ENCODE assay signal across 9 mouse cellular contexts in genomic region chr10:98744246-98744645, GRCm38 (mm10).
DNase-seq lines count a peak whose midpoint lies in the region; ATAC-seq and TF ChIP-seq lines count a peak whose summit lies in the region.
"Had no signal": no experiment of that assay in that cellular context is flagged by ENCODE, and none has a peak within 500 bp of the region (broad histone marks: within the 10 kb centered on the region; RNA-seq: fewer than 3 reads in every experiment).

No protein-coding gene starts in this region.

- ATAC-seq in kidney, embryonic 16.5 days (ENCODE audit: low FRiP score, low TSS enrichment), result peak; percentile 84
- ATAC-seq in kidney, postnatal 0 days (replicated peaks; ENCODE audit: low FRiP score, low read depth), result peak; percentile 57; the same call in 1 of the 2 replicates
- peak; percentile 99 for ATAC-seq in neutrophil, adult 5-6 weeks (ENCODE audit: extremely low read depth, insufficient number of reproducible peaks, low FRiP score, poor library complexity, severe bottlenecking)
- no peak for ATAC-seq in frontal cortex, adult (ENCODE audit: low TSS enrichment)

- no peaks in the 10 kb centered on the region for H3K27me3 ChIP-seq in kidney, embryonic 16.5 days (ENCODE audit: insufficient read depth, low read length)
- H3K27me3 ChIP-seq in kidney, postnatal 0 days (ENCODE audit: insufficient read depth, low read length), result no peaks in the 10 kb centered on the region
- H3K27me3 ChIP-seq: megakaryocyte, embryonic 14.5 days had no signal

- H3K4me1 ChIP-seq in kidney, embryonic 16.5 days (ENCODE audit: insufficient read depth, low read length), result peaks cover 17% of the 10 kb centered on the region
- 0 out of 2 replicates have a peak, but pooled peaks cover 5% of the 10 kb centered on the region for H3K4me1 ChIP-seq in kidney, postnatal 0 days (replicated peaks; ENCODE audit: insufficient read depth, low read length)

- no peak for DNase-seq in kidney, postnatal 25 days
- peak; percentile 67 for DNase-seq in T-cell, adult 2 months (ENCODE audit: low spot score)
- DNase-seq in kidney, postnatal 0 days (ENCODE audit: low spot score), result peak; percentile 80
- DNase-seq in adrenal gland, adult 18-20 months (ENCODE audit: low spot score in 2 of 2), result no peak
- DNase-seq in layer of hippocampus, adult 9-11 months, result no peak

- no peak for TF ChIP-seq CTCF in kidney, postnatal 0 days (IDR thresholded peaks at IDR 0.05; ENCODE audit: low read depth)

- no peak overlapping the region; the same call in 1 of the 2 replicates for H3K4me2 ChIP-seq in kidney, embryonic 16.5 days (replicated peaks; ENCODE audit: low read depth, low read length)
- no peak overlapping the region for H3K4me2 ChIP-seq in kidney, postnatal 0 days (ENCODE audit: low read length)

- peak overlapping the region; percentile 39; the same call in 1 of the 2 replicates for H3K27ac ChIP-seq in kidney, embryonic 16.5 days (ENCODE audit: low read length)
- H3K27ac ChIP-seq in kidney, postnatal 0 days, result no peak overlapping the region

- H3K9me3 ChIP-seq in kidney, embryonic 16.5 days (ENCODE audit: low read length), result no peaks in the 10 kb centered on the region
- H3K9me3 ChIP-seq in kidney, postnatal 0 days (replicated peaks; ENCODE audit: low read length), result no peaks in the 10 kb centered on the region
- H3K9me3 ChIP-seq: megakaryocyte, embryonic 14.5 days had no signal

- no peak overlapping the region for H3K9ac ChIP-seq in kidney, embryonic 16.5 days (replicated peaks; ENCODE audit: low read length)
- H3K9ac ChIP-seq in kidney, postnatal 0 days (ENCODE audit: low read depth, low read length), result no peak overlapping the region

- no peaks in the 10 kb centered on the region for H3K36me3 ChIP-seq in kidney, embryonic 16.5 days (ENCODE audit: insufficient read depth, low read length)
- H3K36me3 ChIP-seq in kidney, postnatal 0 days (ENCODE audit: insufficient read depth, low read length), result no peaks in the 10 kb centered on the region

- 4% methylated on average over 6 of the region's 6 CpGs for WGBS in kidney, embryonic 16.5 days
- 9% methylated on average over 6 of the region's 6 CpGs for WGBS in kidney, postnatal 0 days

- H3K4me3 ChIP-seq in kidney, embryonic 16.5 days (ENCODE audit: low read length), result no peak overlapping the region
- H3K4me3 ChIP-seq in kidney, postnatal 0 days (replicated peaks; ENCODE audit: low read depth, low read length), result no peak overlapping the region
- H3K4me3 ChIP-seq: megakaryocyte, embryonic 14.5 days had no signal

Comparison
In these comparisons a context has a peak if more than half of its experiments do, and no peak if none do; other contexts are left out.
1. DNase-seq: peak in T-cell, adult 2 months (single experiment) and kidney, postnatal 0 days (single experiment); none in kidney, postnatal 25 days (0 of 2), adrenal gland, adult 18-20 months (0 of 2) and layer of hippocampus, adult 9-11 months (single experiment).